Mouse (Mus musculus): ENCODE measurements around the gene Ajm1. TPM values are rescaled to one million over a fixed set of nuclear protein-coding genes. Genes with fewer than 3 reads are reported as not detected.

The Ajm1 gene
- polyA plus RNA-seq, 1 experiment from 2014 or later: 0.25 TPM

DNA sequence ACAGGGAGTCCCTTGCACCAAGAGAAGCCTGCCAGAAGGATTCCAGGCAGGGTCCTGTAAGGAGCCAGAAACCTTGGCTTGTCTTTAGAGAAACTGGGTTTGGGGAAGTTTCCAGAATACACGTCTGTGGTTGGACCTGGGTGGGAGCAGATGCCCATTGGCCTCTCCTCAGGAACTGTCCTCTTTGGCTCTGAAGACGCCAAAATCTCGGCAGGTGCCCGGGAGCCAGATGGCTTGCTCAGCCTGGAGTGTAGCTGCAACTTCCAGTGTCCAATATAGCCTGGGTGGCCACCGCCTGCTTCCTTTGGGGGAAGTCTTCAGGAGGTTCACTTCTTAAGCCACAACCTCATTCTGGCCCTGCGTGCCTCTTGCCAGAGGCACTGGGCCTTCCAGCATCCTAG, 344 bp upstream of the Ajm1 start:
- Histone ChIP-seq H3K9me3 (replicated peaks; ENCODE audit: control insufficient read depth, low read length) (no peaks in the 10 kb centered on the region), H3K4me1 (ENCODE audit: control insufficient read depth, insufficient read depth, low read length) (peaks cover 5% of the 10 kb centered on the region; the same call in 1 of the 2 replicates), H3K4me2 (ENCODE audit: low read depth, low read length) (no peak overlapping the region), H3K36me3 (replicated peaks; ENCODE audit: control insufficient read depth, insufficient read depth, low read depth, low read length) (peaks cover 5% of the 10 kb centered on the region), H3K4me3 (ENCODE audit: low read depth, low read length) (no peak overlapping the region), H3K27ac (replicated peaks; ENCODE audit: low read depth, low read length) (no peak overlapping the region), H3K27me3 (ENCODE audit: control insufficient read depth, insufficient read depth, low read length) (peaks cover 44% of the 10 kb centered on the region), H3K9ac (replicated peaks; ENCODE audit: low read length) (no peak overlapping the region)
- WGBS: 36% methylated on average over 6 of the region's 6 CpGs
- no peak for ATAC-seq (replicated peaks; ENCODE audit: insufficient number of reproducible peaks, low FRiP score, low TSS enrichment, low read depth)
- no peak for DNase-seq (ENCODE audit: low spot score)

DNA sequence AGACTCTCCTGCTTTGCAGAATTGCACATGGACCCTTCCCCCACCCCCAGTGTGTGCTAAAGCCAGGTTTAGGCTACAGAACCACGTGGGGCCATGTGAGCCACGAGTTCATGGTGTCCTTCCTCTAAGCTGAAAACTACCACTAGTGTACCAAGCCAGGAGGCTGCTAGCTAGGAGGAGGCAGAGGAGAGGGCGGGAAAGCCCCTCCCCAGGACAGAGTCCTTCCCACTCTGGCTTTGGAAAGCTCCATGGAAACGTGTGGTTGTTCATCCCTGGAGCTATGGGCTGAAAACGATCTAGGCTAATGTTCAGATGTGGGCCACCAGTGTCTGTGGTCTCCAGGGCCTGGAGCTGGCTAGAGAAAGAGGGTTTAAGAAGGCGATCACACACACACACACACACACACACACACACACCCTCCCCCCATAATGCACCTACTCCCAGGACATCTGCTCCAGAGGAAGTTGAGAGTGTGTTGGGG, 896 bp downstream of the Ajm1 start:
- Histone ChIP-seq H3K36me3 (replicated peaks; ENCODE audit: control insufficient read depth, insufficient read depth, low read depth, low read length) (peaks cover 5% of the 10 kb centered on the region), H3K4me3 (ENCODE audit: low read depth, low read length) (no peak overlapping the region), H3K4me1 (ENCODE audit: control insufficient read depth, insufficient read depth, low read length) (peaks cover 5% of the 10 kb centered on the region), H3K27me3 (ENCODE audit: control insufficient read depth, insufficient read depth, low read length) (peaks cover 56% of the 10 kb centered on the region), H3K4me2 (ENCODE audit: low read depth, low read length) (no peak overlapping the region), H3K9me3 (replicated peaks; ENCODE audit: control insufficient read depth, low read length) (no peaks in the 10 kb centered on the region), H3K27ac (replicated peaks; ENCODE audit: low read depth, low read length) (no peak overlapping the region), H3K9ac (replicated peaks; ENCODE audit: low read length) (no peak overlapping the region)
- 54% methylated on average over 6 of the region's 6 CpGs for WGBS
- ATAC-seq (replicated peaks; ENCODE audit: insufficient number of reproducible peaks, low FRiP score, low TSS enrichment, low read depth) (no peak), DNase-seq (ENCODE audit: low spot score) (no peak)

DNA sequence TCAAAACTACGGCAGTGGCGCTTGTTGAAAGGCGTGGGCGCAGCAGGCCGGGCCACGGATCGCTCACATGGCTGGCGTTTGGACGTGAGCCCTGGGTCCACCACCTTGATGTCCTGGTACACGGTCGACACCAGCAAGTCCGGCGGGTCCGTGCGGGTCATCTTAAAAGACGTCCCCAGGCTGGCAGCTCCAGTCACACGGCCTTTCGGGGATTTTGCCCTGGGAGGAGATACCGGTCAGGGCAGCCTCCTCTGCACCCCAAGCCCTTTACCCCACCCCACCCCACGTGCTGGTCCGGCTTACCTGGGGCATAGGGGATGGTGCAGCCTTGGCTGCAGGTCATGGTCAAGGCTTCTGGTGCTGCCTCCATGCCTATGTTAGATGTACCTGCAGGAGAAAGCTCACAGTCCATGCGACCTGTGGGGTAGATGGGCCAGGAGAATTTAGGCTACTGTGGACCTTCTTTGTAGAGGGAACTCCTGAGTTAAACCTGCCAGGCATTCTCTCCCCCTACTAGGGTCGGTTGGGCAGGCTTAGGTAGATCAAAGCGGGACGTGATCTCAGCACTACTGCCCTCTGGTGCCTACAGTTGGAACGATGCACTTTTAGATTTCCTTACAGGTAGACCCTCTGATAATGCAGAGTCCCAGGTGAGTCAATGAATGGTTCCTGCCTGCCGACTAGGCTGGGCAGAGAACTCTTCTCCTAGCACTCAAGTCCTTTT, 1.7 kb downstream of the Ajm1 start:
- no peaks in the 10 kb centered on the region for H3K9me3 ChIP-seq (replicated peaks; ENCODE audit: control insufficient read depth, low read length)
- no peak overlapping the region for H3K4me2 ChIP-seq (ENCODE audit: low read depth, low read length)
- peaks cover 5% of the 10 kb centered on the region for H3K36me3 ChIP-seq (replicated peaks; ENCODE audit: control insufficient read depth, insufficient read depth, low read depth, low read length)
- peak; percentile 75 for DNase-seq (ENCODE audit: low spot score)
- 4% methylated on average over 27 of the region's 27 CpGs for WGBS
- no peak overlapping the region for H3K9ac ChIP-seq (replicated peaks; ENCODE audit: low read length)
- ATAC-seq (replicated peaks; ENCODE audit: insufficient number of reproducible peaks, low FRiP score, low TSS enrichment, low read depth): no peak
- H3K27ac ChIP-seq (replicated peaks; ENCODE audit: low read depth, low read length): no peak overlapping the region
- peaks cover 5% of the 10 kb centered on the region for H3K4me1 ChIP-seq (ENCODE audit: control insufficient read depth, insufficient read depth, low read length)
- H3K27me3 ChIP-seq (ENCODE audit: control insufficient read depth, insufficient read depth, low read length): peaks cover 57% of the 10 kb centered on the region
- peak overlapping the region; percentile 14; the same call in 1 of the 2 replicates for H3K4me3 ChIP-seq (ENCODE audit: low read depth, low read length)

DNA sequence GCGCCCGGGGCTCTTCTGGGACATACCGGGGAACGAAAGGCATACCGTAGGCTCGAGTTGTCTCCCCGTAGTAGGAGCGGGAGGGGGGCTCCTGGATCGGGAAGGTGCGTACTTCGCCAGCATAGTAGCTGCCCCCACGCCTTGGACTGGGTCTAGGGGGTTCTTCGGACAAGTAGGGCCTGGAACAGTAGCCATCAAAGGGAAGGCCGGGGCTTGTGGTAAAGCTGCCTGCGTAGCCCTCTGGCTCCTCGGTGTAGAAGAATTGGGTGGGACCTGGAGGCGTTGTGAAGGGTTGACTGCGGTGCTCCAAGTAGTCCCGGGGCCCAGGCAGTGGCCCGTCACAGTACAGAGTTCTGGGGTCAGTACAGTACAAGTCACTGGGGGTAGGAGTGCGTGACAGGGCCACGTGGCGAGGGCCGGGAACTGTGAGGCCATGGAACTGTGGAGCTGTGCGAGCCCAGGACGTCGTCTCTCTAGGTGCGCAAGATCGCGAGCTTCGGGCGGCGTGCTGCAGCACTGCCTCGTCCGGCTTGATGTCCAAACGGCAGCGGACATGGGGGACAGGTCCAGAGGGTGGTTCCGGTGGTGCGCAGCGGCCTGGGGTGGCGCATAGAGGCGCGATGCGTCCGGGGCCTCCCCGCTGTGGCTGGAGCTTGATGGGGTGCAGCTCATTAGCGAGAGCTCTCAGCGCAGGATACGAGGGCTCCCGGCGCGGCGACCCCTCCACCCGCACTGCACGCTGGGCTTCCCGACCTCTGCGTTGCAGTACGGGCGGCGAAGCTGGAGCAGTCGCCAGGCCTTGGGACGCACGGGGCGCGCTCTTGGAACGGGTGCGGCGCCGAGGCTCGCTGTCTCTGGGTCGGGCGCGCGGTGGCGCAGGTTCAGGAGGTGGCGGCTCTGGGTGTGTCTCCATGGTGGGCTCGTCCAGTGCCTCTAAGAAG, 2.5 kb downstream of the Ajm1 start:
- H3K9ac ChIP-seq (replicated peaks; ENCODE audit: low read length): peak overlapping the region; percentile 2; the same call in 1 of the 2 replicates
- H3K9me3 ChIP-seq (replicated peaks; ENCODE audit: control insufficient read depth, low read length): no peaks in the 10 kb centered on the region
- peak overlapping the region; percentile 30 for H3K4me2 ChIP-seq (ENCODE audit: low read depth, low read length)
- H3K27me3 ChIP-seq (ENCODE audit: control insufficient read depth, insufficient read depth, low read length): peaks cover 57% of the 10 kb centered on the region
- H3K4me1 ChIP-seq (ENCODE audit: control insufficient read depth, insufficient read depth, low read length): peaks cover 5% of the 10 kb centered on the region
- H3K36me3 ChIP-seq (replicated peaks; ENCODE audit: control insufficient read depth, insufficient read depth, low read depth, low read length): no peaks in the 10 kb centered on the region
- 6% methylated on average over 77 of the region's 77 CpGs for WGBS
- peak overlapping the region; percentile 14; the same call in 1 of the 2 replicates for H3K4me3 ChIP-seq (ENCODE audit: low read depth, low read length)
- H3K27ac ChIP-seq (replicated peaks; ENCODE audit: low read depth, low read length): no peak overlapping the region
- ATAC-seq (replicated peaks; ENCODE audit: insufficient number of reproducible peaks, low FRiP score, low TSS enrichment, low read depth) (no peak), DNase-seq (ENCODE audit: low spot score) (no peak)

DNA sequence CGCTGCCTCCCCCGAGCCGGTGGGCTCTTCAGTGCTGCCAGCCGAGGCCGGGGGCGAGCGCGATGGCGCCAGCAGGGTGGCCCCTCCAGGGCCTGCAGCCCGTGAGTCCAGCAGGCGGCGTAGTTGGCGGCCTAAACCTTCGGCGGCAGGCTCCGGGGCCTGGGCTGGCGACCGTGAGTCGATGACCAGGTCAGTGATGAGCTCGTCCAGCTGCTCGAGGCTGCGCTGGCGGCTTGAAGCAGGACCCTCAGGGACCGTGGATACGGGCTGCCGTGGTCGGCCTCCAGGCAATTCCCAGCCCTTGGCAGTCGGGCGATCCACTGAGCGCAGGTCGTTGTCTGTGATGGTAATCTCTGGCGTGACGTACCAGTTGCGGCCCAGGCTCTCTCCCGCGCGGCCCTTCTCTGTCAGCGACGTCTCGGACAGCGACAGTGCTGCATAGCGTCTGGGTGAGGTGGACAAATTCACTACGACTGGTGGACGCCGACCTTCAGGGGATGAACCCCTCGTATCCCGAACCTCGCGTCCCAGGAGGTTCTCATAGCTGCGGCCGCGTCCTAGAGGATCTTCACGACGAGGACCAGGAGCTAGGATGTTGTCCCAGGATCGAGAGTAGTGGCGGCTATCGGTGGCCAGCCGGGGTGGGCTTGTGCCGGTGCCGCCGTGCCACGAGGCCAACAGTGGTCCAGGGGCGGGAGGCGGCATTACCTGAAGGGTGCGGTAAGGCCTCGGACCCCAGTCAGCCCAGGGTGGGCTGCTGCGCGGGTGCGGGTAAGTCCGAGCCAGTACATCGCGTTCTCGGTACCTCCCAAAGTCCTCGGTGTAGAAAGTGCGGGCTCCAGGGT, 3.4 kb downstream of the Ajm1 start:
- Histone ChIP-seq H3K9ac (replicated peaks; ENCODE audit: low read length) (no peak overlapping the region; the same call in 1 of the 2 replicates), H3K4me1 (ENCODE audit: control insufficient read depth, insufficient read depth, low read length) (peaks cover 5% of the 10 kb centered on the region), H3K36me3 (replicated peaks; ENCODE audit: control insufficient read depth, insufficient read depth, low read depth, low read length) (no peaks in the 10 kb centered on the region), H3K27me3 (ENCODE audit: control insufficient read depth, insufficient read depth, low read length) (peaks cover 57% of the 10 kb centered on the region), H3K4me3 (ENCODE audit: low read depth, low read length) (peak overlapping the region; percentile 22), H3K9me3 (replicated peaks; ENCODE audit: control insufficient read depth, low read length) (no peaks in the 10 kb centered on the region), H3K27ac (replicated peaks; ENCODE audit: low read depth, low read length) (no peak overlapping the region), H3K4me2 (ENCODE audit: low read depth, low read length) (peak overlapping the region; percentile 37)
- 4% methylated on average over 73 of the region's 75 CpGs for WGBS
- DNase-seq (ENCODE audit: low spot score): peak; percentile 32
- ATAC-seq (replicated peaks; ENCODE audit: insufficient number of reproducible peaks, low FRiP score, low TSS enrichment, low read depth): no peak

DNA sequence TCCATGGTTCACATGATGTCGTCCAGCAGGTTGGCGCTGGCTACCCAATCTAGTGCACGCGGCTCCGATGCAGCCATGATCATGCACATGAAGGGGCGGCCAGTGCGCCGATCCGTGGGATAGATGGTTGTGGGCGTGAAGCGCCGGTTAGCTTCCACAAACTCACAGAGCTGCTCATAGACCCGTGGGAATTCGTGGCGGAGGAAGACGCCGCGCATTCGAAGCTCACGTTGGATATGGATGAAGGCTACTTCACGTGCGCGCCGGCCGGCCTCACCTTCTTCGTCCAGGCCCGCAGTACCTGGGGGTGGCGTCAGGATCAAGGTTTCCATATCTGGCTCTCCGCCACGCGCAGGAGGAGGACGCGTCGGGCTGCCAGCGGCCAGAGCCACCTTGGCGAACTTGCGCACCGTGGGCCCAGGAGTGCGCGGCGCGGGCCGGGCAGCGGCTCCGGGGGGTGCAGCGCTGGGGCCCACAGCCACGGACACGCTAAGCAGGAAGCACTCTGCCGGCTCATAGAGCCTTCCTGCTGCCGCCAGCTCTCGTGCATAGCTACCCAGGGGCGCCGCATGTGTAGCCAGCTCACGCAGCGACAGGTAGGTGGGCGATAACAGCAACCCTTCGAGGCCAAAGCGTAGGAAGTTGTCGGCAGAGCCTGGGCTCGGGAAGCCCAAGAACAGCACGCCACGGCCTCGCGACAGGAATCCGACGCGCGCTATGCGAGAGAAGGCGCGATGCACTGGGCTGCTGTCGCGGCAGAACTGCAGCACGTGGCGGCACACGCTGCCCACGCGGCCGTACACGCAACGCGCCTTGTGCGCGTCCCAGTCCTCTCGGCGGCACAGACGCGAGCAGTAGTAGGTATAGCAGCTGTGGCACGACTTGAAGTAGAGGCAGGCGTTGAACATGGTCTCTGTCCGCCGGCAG, 4.3 kb downstream of the Ajm1 start:
- ATAC-seq (replicated peaks; ENCODE audit: insufficient number of reproducible peaks, low FRiP score, low TSS enrichment, low read depth) (no peak), DNase-seq (ENCODE audit: low spot score) (no peak)
- H3K27ac ChIP-seq (replicated peaks; ENCODE audit: low read depth, low read length): no peak overlapping the region
- H3K27me3 ChIP-seq (ENCODE audit: control insufficient read depth, insufficient read depth, low read length): peaks cover 57% of the 10 kb centered on the region
- peak overlapping the region; percentile 37 for H3K4me2 ChIP-seq (ENCODE audit: low read depth, low read length)
- peak overlapping the region; percentile 28 for H3K9ac ChIP-seq (replicated peaks; ENCODE audit: low read length)
- peak overlapping the region; percentile 22 for H3K4me3 ChIP-seq (ENCODE audit: low read depth, low read length)
- peaks cover 5% of the 10 kb centered on the region for H3K4me1 ChIP-seq (ENCODE audit: control insufficient read depth, insufficient read depth, low read length)
- WGBS: 12% methylated on average over 92 of the region's 92 CpGs
- no peaks in the 10 kb centered on the region for H3K9me3 ChIP-seq (replicated peaks; ENCODE audit: control insufficient read depth, low read length)
- no peaks in the 10 kb centered on the region for H3K36me3 ChIP-seq (replicated peaks; ENCODE audit: control insufficient read depth, insufficient read depth, low read depth, low read length)
